ENCODE assay signal across 8 mouse cellular contexts in the genomic region with DNA sequence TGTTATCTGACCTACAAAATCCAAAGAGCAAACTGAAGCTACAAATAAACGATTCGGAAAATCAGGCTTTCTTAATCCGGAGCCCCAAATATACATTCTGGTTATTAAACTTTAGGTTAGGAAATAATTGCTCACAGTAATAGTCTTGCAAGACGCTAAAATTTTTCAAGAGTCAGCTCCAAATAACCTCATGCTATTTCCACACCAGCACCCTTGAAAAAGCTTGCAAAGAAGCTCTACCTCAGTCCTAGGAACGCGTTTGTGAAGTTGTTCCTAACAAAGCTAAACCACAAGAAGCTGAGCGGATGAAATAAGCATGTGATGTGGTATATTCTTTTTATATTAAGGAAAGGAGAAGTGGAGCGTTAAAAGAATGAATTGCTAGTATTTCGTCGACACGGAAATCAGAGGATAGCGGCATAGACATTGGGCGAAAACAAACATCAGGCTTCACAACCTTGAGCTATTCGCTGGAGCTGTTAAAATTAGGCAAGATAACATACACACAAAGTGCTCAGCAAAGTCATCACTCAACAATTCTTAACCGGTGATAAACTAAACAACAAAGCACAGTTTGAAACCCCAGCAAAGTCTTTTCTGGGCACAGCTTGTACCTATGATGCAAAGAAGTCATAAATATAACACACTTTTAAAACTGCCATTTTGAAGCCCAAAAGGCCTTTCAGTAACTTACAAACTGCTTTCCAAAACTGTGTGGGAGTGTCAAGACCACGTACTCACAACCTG. TPM values are rescaled to one million over a fixed set of nuclear protein-coding genes. Genes with fewer than 3 reads are reported as not detected.
DNase-seq lines count a peak whose midpoint lies in the region; ATAC-seq and TF ChIP-seq lines count a peak whose summit lies in the region.

No protein-coding gene starts in this region.

- no peak for TF ChIP-seq EP300 in liver, postnatal 0 days (IDR thresholded peaks at IDR 0.05; ENCODE audit: low read depth)

- H3K4me2 ChIP-seq in forebrain, embryonic 15.5 days (replicated peaks): peak overlapping the region; percentile 75
- peak overlapping the region; percentile 82 for H3K4me2 ChIP-seq in liver, postnatal 0 days (ENCODE audit: low read depth, low read length)

- H3K4me1 ChIP-seq in forebrain, embryonic 15.5 days: peaks cover 26% of the 10 kb centered on the region
- H3K4me1 ChIP-seq in liver, postnatal 0 days (ENCODE audit: insufficient read depth): peaks cover 42% of the 10 kb centered on the region

- ATAC-seq in forebrain, embryonic 15.5 days (replicated peaks): no peak
- no peak for ATAC-seq in liver, postnatal 0 days

- no peak for TF ChIP-seq CTCF in layer of hippocampus, adult 2 months (conservative IDR thresholded peaks at IDR 0.05)
- no peak for TF ChIP-seq CTCF in liver, postnatal 0 days (IDR thresholded peaks at IDR 0.05; ENCODE audit: low read depth)

- no peaks in the 10 kb centered on the region for H3K27me3 ChIP-seq in forebrain, embryonic 15.5 days
- no peaks in the 10 kb centered on the region for H3K27me3 ChIP-seq in liver, postnatal 0 days (ENCODE audit: insufficient read depth, low read length)

- H3K9me3 ChIP-seq in forebrain, embryonic 15.5 days: no peaks in the 10 kb centered on the region
- H3K9me3 ChIP-seq in liver, postnatal 0 days (ENCODE audit: low read length): no peaks in the 10 kb centered on the region

- H3K36me3 ChIP-seq in forebrain, embryonic 15.5 days: no peaks in the 10 kb centered on the region
- no peaks in the 10 kb centered on the region; the same call in 1 of the 2 replicates for H3K36me3 ChIP-seq in liver, postnatal 0 days (replicated peaks; ENCODE audit: insufficient read depth, low read length)

- H3K27ac ChIP-seq in layer of hippocampus, adult 2 months: peak overlapping the region; percentile 92
- H3K27ac ChIP-seq in forebrain, embryonic 15.5 days (replicated peaks): peak overlapping the region; percentile 66
- H3K27ac ChIP-seq in liver, postnatal 0 days (ENCODE audit: low read depth): peak overlapping the region; percentile 90

- H3K4me3 ChIP-seq in layer of hippocampus, adult 2 months: peak overlapping the region; percentile 82
- peak overlapping the region; percentile 75 for H3K4me3 ChIP-seq in forebrain, embryonic 15.5 days
- H3K4me3 ChIP-seq in liver, postnatal 0 days (ENCODE audit: low read depth, low read length): peak overlapping the region; percentile 72

- peak overlapping the region; percentile 82 for H3K9ac ChIP-seq in forebrain, embryonic 15.5 days (replicated peaks)
- peak overlapping the region; percentile 84 for H3K9ac ChIP-seq in liver, postnatal 0 days (replicated peaks)

- no peak for DNase-seq in layer of hippocampus, adult 2 months (ENCODE audit: low spot score in 2 of 2)
- DNase-seq in layer of hippocampus, postnatal 10 days (ENCODE audit: low spot score in 2 of 2): no peak
- DNase-seq in NIH3T3 (ENCODE audit: low read depth): peak; percentile 35
- no peak for DNase-seq in liver, postnatal 0 days
- no peak for DNase-seq in adrenal gland, adult 8-10 months
- DNase-seq in gastrocnemius, adult 18-20 months (ENCODE audit: low spot score): no peak
- DNase-seq in kidney, postnatal 10 days: no peak

- WGBS in forebrain, embryonic 15.5 days: 13% methylated on average over 16 of the region's 16 CpGs
- WGBS in liver, postnatal 0 days (ENCODE audit: insufficient replicate concordance): 13% methylated on average over 16 of the region's 16 CpGs

RNA-seq across cellular contexts. Expression of gene Sptssa, which starts 0.9 kb away (rescaled TPM):
- 10 to 100 TPM; 21.9 to 25.1 TPM for total RNA-seq in layer of hippocampus, adult 2 months (2021)
- 10 to 100 TPM; 44.5 to 50.9 TPM for total RNA-seq in layer of hippocampus, postnatal 10 days (2021)
- polyA plus RNA-seq in forebrain, embryonic 15.5 days (2015; fragmentation: Nextera tagmentation; extraction: Ambion mirVana): 156 and 171 TPM in 2 replicates
- polyA plus RNA-seq in liver, postnatal 0 days (2015; fragmentation: Nextera tagmentation; extraction: Ambion mirVana): 119 and 134 TPM in 2 replicates
- 100 to 1,000 TPM in 2 of 4 experiments, 10 to 100 TPM in 2; 75.7 to 119 (median 102) TPM for total RNA-seq in adrenal gland, adult 8-10 months (2022)
- 10 to 100 TPM; 15.8 TPM for total RNA-seq in gastrocnemius, adult 18-20 months (2021)

RNA-seq across cellular contexts. Expression of gene Eapp, which starts 40.2 kb away (rescaled TPM):
- total RNA-seq in layer of hippocampus, adult 2 months (2021): 10 to 100 TPM; 37.2 to 45.9 TPM
- total RNA-seq in layer of hippocampus, postnatal 10 days (2021): 10 to 100 TPM; 44.8 to 48.2 TPM
- polyA plus RNA-seq in forebrain, embryonic 15.5 days (2015; fragmentation: Nextera tagmentation; extraction: Ambion mirVana): 90.8 and 94.2 TPM in 2 replicates
- 40.3 and 44.2 TPM in 2 replicates for polyA plus RNA-seq in liver, postnatal 0 days (2015; fragmentation: Nextera tagmentation; extraction: Ambion mirVana)
- total RNA-seq in adrenal gland, adult 8-10 months (2022): 10 to 100 TPM; 29.9 to 39.0 (median 33.6) TPM
- 10 to 100 TPM; 17.1 to 18.5 TPM for total RNA-seq in gastrocnemius, adult 18-20 months (2021)
